Mouse (Mus musculus) ES-Bruce4 (cell line): ENCODE results near the gene Mad1l1. TPM values are rescaled to one million over a fixed set of nuclear protein-coding genes. Genes with fewer than 3 reads are reported as not detected.

Experiments
- H3K27ac ChIP-seq: 2 replicates; pipeline ENCODE4 v1.5.1; 2012; ENCODE audit warnings: low read length, inconsistent platforms; ENCODE audit not compliant: insufficient read depth
- H3K27me3 ChIP-seq: 2 replicates; pipeline ENCODE4 v1.6.1; 2012; ENCODE audit warnings: mild to moderate bottlenecking, low read length, inconsistent platforms; ENCODE audit not compliant: control insufficient read depth, poor library complexity, insufficient read depth, severe bottlenecking
- H3K36me3 ChIP-seq: 2 replicates; pipeline ENCODE4 v1.6.1; 2012; ENCODE audit warnings: inconsistent platforms, mild to moderate bottlenecking, low read length, moderate library complexity; ENCODE audit not compliant: control insufficient read depth, poor library complexity, insufficient read depth, severe bottlenecking
- H3K4me1 ChIP-seq: one replicate; pipeline ENCODE4 v1.8.1; 2011; ENCODE audit warnings: low read length; ENCODE audit not compliant: control insufficient read depth, insufficient read depth
- H3K4me3 ChIP-seq: 2 replicates; pipeline ENCODE4 v1.5.1; 2011; ENCODE audit warnings: low read depth, mild to moderate bottlenecking, low read length
- H3K9ac ChIP-seq: 2 replicates; pipeline ENCODE4 v1.6.1; 2012; ENCODE audit warnings: low read depth, mild to moderate bottlenecking, inconsistent platforms; ENCODE audit not compliant: poor library complexity, severe bottlenecking
- H3K9me3 ChIP-seq: replicated peaks from 2 replicates; pipeline ENCODE4 v1.6.1; 2012; ENCODE audit warnings: mild to moderate bottlenecking, low read length, inconsistent platforms; ENCODE audit not compliant: control insufficient read depth, poor library complexity, insufficient read depth, severe bottlenecking
- CTCF ChIP-seq: IDR thresholded peaks from one replicate; pipeline ENCODE4 v1.8.1; 2011; ENCODE audit warnings: low read depth, low read length
- EP300 ChIP-seq: IDR thresholded peaks from 2 replicates; pipeline ENCODE4 v1.6.1; 2011; ENCODE audit warnings: low read depth, low read length; ENCODE audit not compliant: insufficient read depth
- POLR2A ChIP-seq: IDR thresholded peaks from one replicate; pipeline ENCODE4 v1.8.1; 2011; ENCODE audit warnings: low read length; ENCODE audit not compliant: insufficient read depth
- polyA plus RNA-seq: library from polyadenylated mRNA; stranded (reverse); fragments of >200 nt; gene quantifications from 2 replicates; pipeline ENCODE4 v1.2.4, GENCODE M21; 2011; ENCODE audit warnings: low read depth; ENCODE audit not compliant: missing spikeins, insufficient read depth, insufficient read length

Gene Mad1l1
- polyA plus RNA-seq, 1 experiment: 25.4 TPM

- Histone ChIP-seq H3K9me3 (no peaks in the 10 kb centered on the region; the same call in 1 of the 2 replicates), H3K27ac (no peak overlapping the region), H3K27me3 (no peaks in the 10 kb centered on the region), H3K4me3 (no peak overlapping the region), H3K4me1 (no peaks in the 10 kb centered on the region), H3K9ac (no peak overlapping the region), H3K36me3 (no peaks in the 10 kb centered on the region)
- TF ChIP-seq CTCF (no peak), EP300 (no peak), POLR2A (no peak)
Observed at GRCm38 (mm10) chr5:140021755-140022154, 299.6 kb downstream of the Mad1l1 start.

GRCm38 (mm10) chr5:140019616-140020015 lies 301.7 kb downstream of the Mad1l1 start:
- H3K9me3 ChIP-seq: no peaks in the 10 kb centered on the region; the same call in 1 of the 2 replicates
- H3K27me3 ChIP-seq: no peaks in the 10 kb centered on the region
- H3K36me3 ChIP-seq: no peaks in the 10 kb centered on the region
- TF ChIP-seq POLR2A (no peak), EP300 (no peak), CTCF (no peak)
- H3K9ac ChIP-seq: no peak overlapping the region
- H3K4me3 ChIP-seq: no peak overlapping the region
- H3K4me1 ChIP-seq: no peaks in the 10 kb centered on the region
- H3K27ac ChIP-seq: no peak overlapping the region

GRCm38 (mm10) chr5:140018780-140019179 lies 302.6 kb downstream of the Mad1l1 start:
- Histone ChIP-seq H3K4me1 (no peaks in the 10 kb centered on the region), H3K27ac (no peak overlapping the region), H3K9me3 (no peaks in the 10 kb centered on the region; the same call in 1 of the 2 replicates), H3K9ac (no peak overlapping the region), H3K27me3 (no peaks in the 10 kb centered on the region), H3K36me3 (no peaks in the 10 kb centered on the region), H3K4me3 (no peak overlapping the region)
- TF ChIP-seq EP300 (no peak), CTCF (no peak), POLR2A (no peak)

DNA sequence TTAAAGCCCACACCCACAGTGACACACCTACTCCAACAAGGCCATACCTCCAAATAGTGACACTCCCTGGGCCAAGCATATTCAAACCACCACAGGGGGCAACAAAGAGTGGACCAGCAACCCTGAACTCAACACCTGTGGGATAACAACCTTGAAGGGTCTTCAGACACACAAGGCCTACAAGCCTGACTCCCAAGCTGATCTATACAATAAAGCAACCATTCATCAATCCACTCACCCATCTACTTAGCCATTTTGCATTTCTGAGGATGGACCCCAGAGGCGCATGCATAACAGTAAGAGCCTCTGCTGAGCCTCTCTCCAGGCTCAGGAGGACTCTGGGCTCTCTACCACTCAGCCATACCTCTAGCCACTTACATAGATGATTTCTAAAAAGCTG lies 304.5 kb downstream of the Mad1l1 start:
- no peak overlapping the region for H3K27ac ChIP-seq
- TF ChIP-seq POLR2A (no peak), CTCF (no peak), EP300 (no peak)
- no peak overlapping the region for H3K9ac ChIP-seq
- no peaks in the 10 kb centered on the region; the same call in 1 of the 2 replicates for H3K9me3 ChIP-seq
- H3K4me1 ChIP-seq: no peaks in the 10 kb centered on the region
- no peaks in the 10 kb centered on the region for H3K27me3 ChIP-seq
- H3K4me3 ChIP-seq: no peak overlapping the region
- no peaks in the 10 kb centered on the region for H3K36me3 ChIP-seq

DNA sequence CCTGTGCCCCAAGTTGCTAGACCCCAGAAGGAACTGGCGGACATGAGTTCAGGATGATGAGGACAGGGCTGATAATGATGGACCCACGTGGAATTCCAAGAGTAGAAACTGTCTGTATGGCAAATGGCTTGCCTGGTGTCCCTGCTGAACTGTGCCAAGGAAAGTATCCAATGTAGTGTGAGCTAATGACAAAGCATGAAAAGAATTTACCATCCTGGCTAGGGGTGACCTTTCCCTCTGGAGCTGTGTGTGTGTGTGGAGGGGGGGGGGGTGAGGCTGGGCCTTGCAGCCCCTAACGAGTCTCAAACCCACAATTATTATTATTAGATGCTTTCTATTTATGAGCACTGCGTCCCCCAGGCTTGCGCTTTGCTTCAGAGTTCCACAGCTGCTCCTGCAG lies 307.7 kb downstream of the Mad1l1 start:
- Histone ChIP-seq H3K4me1 (no peaks in the 10 kb centered on the region), H3K27me3 (no peaks in the 10 kb centered on the region), H3K27ac (no peak overlapping the region), H3K4me3 (no peak overlapping the region), H3K36me3 (no peaks in the 10 kb centered on the region), H3K9ac (no peak overlapping the region), H3K9me3 (no peaks in the 10 kb centered on the region; the same call in 1 of the 2 replicates)
- TF ChIP-seq EP300: no peak
- no peak for TF ChIP-seq CTCF
- TF ChIP-seq POLR2A: no peak

DNA sequence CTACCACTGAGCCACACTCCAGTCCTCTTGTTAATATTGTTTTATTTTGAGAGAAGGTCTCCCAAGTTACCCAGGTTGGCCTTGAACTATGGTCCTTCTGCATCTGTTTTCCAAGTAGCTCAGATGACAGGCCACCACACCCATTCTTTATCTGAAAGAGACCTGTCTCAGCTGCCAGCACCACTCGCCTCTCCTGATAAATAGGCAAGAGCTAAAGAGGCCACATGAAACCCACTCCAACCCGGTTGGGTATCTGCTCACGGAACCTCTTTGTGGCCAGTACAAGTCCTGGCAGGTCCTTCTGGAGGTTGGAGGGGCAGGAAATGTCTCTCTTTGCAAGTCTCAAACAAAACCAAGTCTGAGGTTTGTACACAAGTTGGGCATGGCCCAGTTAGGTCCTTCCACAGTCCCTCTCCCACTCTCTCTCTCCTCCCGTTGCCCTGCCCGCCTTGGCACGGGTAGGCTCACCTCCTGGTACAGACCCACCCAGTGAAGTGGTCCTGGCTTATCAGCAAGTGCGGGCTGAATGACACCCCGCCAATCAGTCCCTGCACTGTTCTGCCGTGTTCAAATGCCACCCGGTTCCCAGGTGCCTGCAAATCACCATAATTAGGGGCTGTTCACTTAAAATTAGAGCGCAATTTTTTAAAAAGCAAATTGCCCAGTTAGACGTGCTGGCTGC lies 308.9 kb downstream of the Mad1l1 start:
- Histone ChIP-seq H3K27me3 (no peaks in the 10 kb centered on the region), H3K4me1 (no peaks in the 10 kb centered on the region), H3K36me3 (no peaks in the 10 kb centered on the region), H3K4me3 (no peak overlapping the region), H3K27ac (no peak overlapping the region), H3K9me3 (no peaks in the 10 kb centered on the region), H3K9ac (no peak overlapping the region)
- TF ChIP-seq POLR2A (no peak), EP300 (no peak), CTCF (no peak)
